ENCODE assay signal across 30 mouse cellular contexts in genomic region chr4:141484071-141484470, GRCm38 (mm10). TPM values are rescaled to one million over a fixed set of nuclear protein-coding genes. Genes with fewer than 3 reads are reported as not detected.
DNase-seq lines count a peak whose midpoint lies in the region; ATAC-seq and TF ChIP-seq lines count a peak whose summit lies in the region.
"Had no signal": no experiment of that assay in that cellular context is flagged by ENCODE, and none has a peak within 500 bp of the region (broad histone marks: within the 10 kb centered on the region; RNA-seq: fewer than 3 reads in every experiment).

No protein-coding gene starts in this region.

- no peaks in the 10 kb centered on the region for H3K27me3 ChIP-seq in kidney, embryonic 14.5 days (ENCODE audit: control insufficient read depth, insufficient read depth, low read length)
- H3K27me3 ChIP-seq in kidney, adult 2 months (replicated peaks; ENCODE audit: control insufficient read depth, insufficient read depth, low read length): no peaks in the 10 kb centered on the region
- H3K27me3 ChIP-seq in lung, embryonic 15.5 days: no peaks in the 10 kb centered on the region
- no peaks in the 10 kb centered on the region for H3K27me3 ChIP-seq in midbrain, embryonic 10.5 days (ENCODE audit: low read depth, poor library complexity, severe bottlenecking)
- H3K27me3 ChIP-seq: embryonic facial prominence, embryonic 13.5 days; forebrain, embryonic 12.5 days; forebrain, embryonic 15.5 days; heart, embryonic 15.5 days had no signal

- 78% methylated on average over 11 of the region's 11 CpGs for WGBS in kidney, embryonic 14.5 days
- 58% methylated on average over 11 of the region's 11 CpGs for WGBS in kidney, adult 2 months
- 43% methylated on average over 11 of the region's 11 CpGs for whole genome bisulfite sequencing in lung, embryonic 15.5 days
- 52% methylated on average over 11 of the region's 11 CpGs for whole genome bisulfite sequencing in lung, adult 2 months
- WGBS in midbrain, embryonic 10.5 days: 91% methylated on average over 11 of the region's 11 CpGs

- no peak for TF ChIP-seq CTCF in kidney, adult 2 months (conservative IDR thresholded peaks at IDR 0.05; ENCODE audit: insufficient read depth, insufficient read length, low read depth, low read length)
- no peak for TF ChIP-seq CTCF in lung, adult 2 months (IDR thresholded peaks at IDR 0.05; ENCODE audit: insufficient read depth, low read length)

- H3K27ac ChIP-seq in kidney, embryonic 14.5 days (ENCODE audit: low read depth, low read length): no peak overlapping the region
- H3K27ac ChIP-seq in kidney, adult 2 months (ENCODE audit: insufficient read depth, low read depth, low read length): no peak overlapping the region
- H3K27ac ChIP-seq in lung, embryonic 15.5 days: no peak overlapping the region
- H3K27ac ChIP-seq in midbrain, embryonic 10.5 days (replicated peaks): no peak overlapping the region
- H3K27ac ChIP-seq: embryonic facial prominence, embryonic 10.5 days; embryonic facial prominence, embryonic 13.5 days; forebrain, embryonic 12.5 days; forebrain, embryonic 15.5 days; heart, adult 2 months; heart, embryonic 15.5 days; hindbrain, embryonic 14.5 days; hindbrain, postnatal 0 days had no signal

- no peaks in the 10 kb centered on the region for H3K9me3 ChIP-seq in kidney, embryonic 14.5 days (ENCODE audit: control insufficient read depth, low read length)
- H3K9me3 ChIP-seq in lung, embryonic 15.5 days: no peaks in the 10 kb centered on the region
- no peaks in the 10 kb centered on the region; the same call in 1 of the 2 replicates for H3K9me3 ChIP-seq in midbrain, embryonic 10.5 days (replicated peaks)
- H3K9me3 ChIP-seq: embryonic facial prominence, embryonic 10.5 days; forebrain, embryonic 12.5 days; forebrain, embryonic 15.5 days; heart, embryonic 15.5 days had no signal

- DNase-seq in kidney, adult 2 months: no peak
- DNase-seq in lung, postnatal 25 days (ENCODE audit: low spot score): no peak
- peak; percentile 52 for DNase-seq in lung, postnatal 10 days
- no peak for DNase-seq in lung, adult 2 months
- DNase-seq in midbrain, embryonic 10.5 days (ENCODE audit: low spot score): no peak
- DNase-seq: adrenal gland, adult 8-10 months; adrenal gland, postnatal 25 days; cerebellum, adult 11-12 months; cerebellum, adult 8-10 months; cerebellum, postnatal 10 days; embryo, embryonic 11 days; gastrocnemius, postnatal 25 days; heart, postnatal 10 days; heart, postnatal 4 days had no signal

- no peaks in the 10 kb centered on the region for H3K4me1 ChIP-seq in kidney, embryonic 14.5 days (ENCODE audit: control insufficient read depth, insufficient read depth, low read length)
- H3K4me1 ChIP-seq in kidney, adult 2 months (ENCODE audit: control insufficient read depth, insufficient read depth, low read length): no peaks in the 10 kb centered on the region
- H3K4me1 ChIP-seq in lung, embryonic 15.5 days: no peaks in the 10 kb centered on the region
- H3K4me1 ChIP-seq in lung, adult 2 months (ENCODE audit: control insufficient read depth, insufficient read depth, low read length): no peaks in the 10 kb centered on the region
- H3K4me1 ChIP-seq in midbrain, embryonic 10.5 days: no peaks in the 10 kb centered on the region
- H3K4me1 ChIP-seq: embryonic facial prominence, embryonic 10.5 days; embryonic facial prominence, embryonic 13.5 days; forebrain, embryonic 12.5 days; forebrain, embryonic 15.5 days; heart, embryonic 15.5 days had no signal

- no peak overlapping the region for H3K4me2 ChIP-seq in kidney, embryonic 14.5 days (replicated peaks; ENCODE audit: low read depth, low read length)
- no peak overlapping the region for H3K4me2 ChIP-seq in lung, embryonic 15.5 days
- H3K4me2 ChIP-seq: embryonic facial prominence, embryonic 13.5 days; forebrain, embryonic 12.5 days; forebrain, embryonic 15.5 days; heart, embryonic 11.5 days; heart, embryonic 15.5 days; hindbrain, embryonic 14.5 days had no signal

- no peak for TF ChIP-seq POLR2A in kidney, adult 2 months (IDR thresholded peaks at IDR 0.05; ENCODE audit: low read depth, low read length)
- no peak for TF ChIP-seq POLR2A in lung, adult 2 months (IDR thresholded peaks at IDR 0.05; ENCODE audit: borderline replicate concordance, extremely low read depth, low read depth, low read length)

- no peak overlapping the region for H3K4me3 ChIP-seq in kidney, embryonic 14.5 days (ENCODE audit: low read length)
- no peak overlapping the region for H3K4me3 ChIP-seq in kidney, adult 2 months (ENCODE audit: insufficient read depth, low read depth, low read length)
- H3K4me3 ChIP-seq in lung, embryonic 15.5 days: no peak overlapping the region
- no peak overlapping the region for H3K4me3 ChIP-seq in lung, adult 2 months (replicated peaks; ENCODE audit: extremely low read depth, low read depth, low read length)
- H3K4me3 ChIP-seq in midbrain, embryonic 10.5 days: no peak overlapping the region
- H3K4me3 ChIP-seq: embryonic facial prominence, embryonic 10.5 days; embryonic facial prominence, embryonic 13.5 days; erythroblast, embryonic 14.5 days; forebrain, embryonic 12.5 days; forebrain, embryonic 15.5 days; heart, adult 2 months; heart, embryonic 15.5 days had no signal

- no peak overlapping the region for H3K9ac ChIP-seq in kidney, embryonic 14.5 days (ENCODE audit: low read depth, low read length)
- no peak overlapping the region for H3K9ac ChIP-seq in lung, embryonic 15.5 days
- H3K9ac ChIP-seq: embryonic facial prominence, embryonic 13.5 days; forebrain, embryonic 12.5 days; forebrain, embryonic 15.5 days; heart, embryonic 15.5 days; hindbrain, embryonic 14.5 days had no signal

- peak; percentile 35; the same call in 1 of the 2 replicates for ATAC-seq in kidney, embryonic 14.5 days (ENCODE audit: low FRiP score, low TSS enrichment)
- peak; percentile 57; the same call in 1 of the 2 replicates for ATAC-seq in lung, embryonic 15.5 days (ENCODE audit: borderline replicate concordance, extremely low read depth, low FRiP score, low TSS enrichment)
- ATAC-seq: activated CD4-positive, CD25-positive, alpha-beta regulatory T cell, adult 4 months; CD4-positive, CD25-positive, alpha-beta regulatory T cell, adult 4 months; forebrain, embryonic 15.5 days; hindbrain, postnatal 0 days had no signal

- peaks cover 86% of the 10 kb centered on the region for H3K36me3 ChIP-seq in kidney, embryonic 14.5 days (ENCODE audit: control insufficient read depth, insufficient read depth, low read length)
- peaks cover 4% of the 10 kb centered on the region for H3K36me3 ChIP-seq in kidney, adult 2 months (ENCODE audit: control insufficient read depth, insufficient read depth, low read length)
- peaks cover 95% of the 10 kb centered on the region for H3K36me3 ChIP-seq in lung, embryonic 15.5 days
- H3K36me3 ChIP-seq in midbrain, embryonic 10.5 days: peaks cover 100% of the 10 kb centered on the region

RNA-seq across cellular contexts. Expression of gene Zbtb17, which starts 39.6 kb away (rescaled TPM):
- 28.0 and 37.3 TPM in 2 replicates for polyA plus RNA-seq in kidney, embryonic 14.5 days (2014; fragmentation: Nextera tagmentation; extraction: Ambion mirVana)
- polyA plus RNA-seq in kidney, adult 2 months (2012; rRNA removed): 23.4 and 28.9 TPM in 2 replicates
- polyA plus RNA-seq in lung, embryonic 15.5 days (2015; fragmentation: Nextera tagmentation; extraction: Ambion mirVana): 33.1 and 36.4 TPM in 2 replicates
- polyA plus RNA-seq in lung, adult 2 months (2012; rRNA removed): 30.9 and 38.6 TPM in 2 replicates
- 55.1 and 61.5 TPM in 2 replicates for polyA plus RNA-seq in midbrain, embryonic 10.5 days (2016; fragmentation: Nextera tagmentation; extraction: Ambion mirVana)

RNA-seq across cellular contexts. Expression of gene Srarp, which starts 48.2 kb away (rescaled TPM):
- not detected in 2 replicates for polyA plus RNA-seq in kidney, embryonic 14.5 days (2014; fragmentation: Nextera tagmentation; extraction: Ambion mirVana)
- polyA plus RNA-seq in kidney, adult 2 months (2012; rRNA removed): 0.11 and 0.14 TPM in 2 replicates
- not detected in 2 replicates for polyA plus RNA-seq in lung, embryonic 15.5 days (2015; fragmentation: Nextera tagmentation; extraction: Ambion mirVana)
- 0.18 TPM in 1 of 2 replicates, not detected in the other for polyA plus RNA-seq in lung, adult 2 months (2012; rRNA removed)
- polyA plus RNA-seq in midbrain, embryonic 10.5 days (2016; fragmentation: Nextera tagmentation; extraction: Ambion mirVana): not detected in 2 replicates
- polyA plus RNA-seq: activated CD4-positive, CD25-positive, alpha-beta regulatory T cell, adult 4 months; C2C12; CD4-positive, CD25-positive, alpha-beta regulatory T cell, adult 4 months; embryonic facial prominence, embryonic 10.5 days; embryonic facial prominence, embryonic 13.5 days; erythroblast, embryonic 14.5 days; forebrain, embryonic 12.5 days; forebrain, embryonic 15.5 days; heart, embryonic 11.5 days; heart, embryonic 15.5 days; hindbrain, embryonic 11.5 days had no signal

RNA-seq across cellular contexts. Expression of gene Spen, which starts 54.3 kb away (rescaled TPM):
- polyA plus RNA-seq in kidney, embryonic 14.5 days (2014; fragmentation: Nextera tagmentation; extraction: Ambion mirVana): 13.1 and 19.3 TPM in 2 replicates
- 15.9 and 19.6 TPM in 2 replicates for polyA plus RNA-seq in kidney, adult 2 months (2012; rRNA removed)
- polyA plus RNA-seq in lung, embryonic 15.5 days (2015; fragmentation: Nextera tagmentation; extraction: Ambion mirVana): 9.1 and 10.3 TPM in 2 replicates
- polyA plus RNA-seq in lung, adult 2 months (2012; rRNA removed): 27.1 and 30.4 TPM in 2 replicates
- 12.3 and 14.8 TPM in 2 replicates for polyA plus RNA-seq in midbrain, embryonic 10.5 days (2016; fragmentation: Nextera tagmentation; extraction: Ambion mirVana)
